Mouse (Mus musculus): ENCODE results near the gene Tet1. TPM values are rescaled to one million over a fixed set of nuclear protein-coding genes. Genes with fewer than 3 reads are reported as not detected.

Tet1 gene
- polyA plus RNA-seq, 1 experiment from 2014 or later, result 32.6 TPM

GRCm38 (mm10) chr10:62824474-62824873, 84.3 kb downstream of the Tet1 start:
- Histone ChIP-seq H3K36me3 (ENCODE audit: control insufficient read depth, insufficient read depth, low read length) (peaks cover 8% of the 10 kb centered on the region; the same call in 1 of the 2 replicates), H3K4me1 (ENCODE audit: control insufficient read depth, insufficient read depth, low read length) (no peaks in the 10 kb centered on the region), H3K27ac (ENCODE audit: low read depth, low read length) (no peak overlapping the region), H3K9ac (ENCODE audit: low read depth, low read length) (no peak overlapping the region), H3K4me2 (no peak overlapping the region), H3K4me3 (ENCODE audit: low read depth, low read length) (no peak overlapping the region), H3K9me3 (replicated peaks; ENCODE audit: control insufficient read depth, low read length) (no peaks in the 10 kb centered on the region), H3K27me3 (ENCODE audit: control insufficient read depth, insufficient read depth, low read length) (no peaks in the 10 kb centered on the region)
- no peak for ATAC-seq (replicated peaks; ENCODE audit: insufficient number of reproducible peaks, low FRiP score, low TSS enrichment)
- 80% methylated on average over 8 of the region's 8 CpGs for WGBS (ENCODE audit: insufficient replicate concordance)

GRCm38 (mm10) chr10:62823431-62823830, 85.4 kb downstream of the Tet1 start:
- whole genome bisulfite sequencing (ENCODE audit: insufficient replicate concordance), result 83% methylated on average over 4 of the region's 4 CpGs
- no peak for ATAC-seq (replicated peaks; ENCODE audit: insufficient number of reproducible peaks, low FRiP score, low TSS enrichment)
- Histone ChIP-seq H3K4me1 (ENCODE audit: control insufficient read depth, insufficient read depth, low read length) (no peaks in the 10 kb centered on the region), H3K4me2 (no peak overlapping the region), H3K27me3 (ENCODE audit: control insufficient read depth, insufficient read depth, low read length) (no peaks in the 10 kb centered on the region), H3K9me3 (replicated peaks; ENCODE audit: control insufficient read depth, low read length) (no peaks in the 10 kb centered on the region), H3K9ac (ENCODE audit: low read depth, low read length) (no peak overlapping the region), H3K4me3 (ENCODE audit: low read depth, low read length) (no peak overlapping the region), H3K27ac (ENCODE audit: low read depth, low read length) (no peak overlapping the region), H3K36me3 (ENCODE audit: control insufficient read depth, insufficient read depth, low read length) (peaks cover 12% of the 10 kb centered on the region)

GRCm38 (mm10) chr10:62810010-62810409, 98.8 kb downstream of the Tet1 start:
- no peak overlapping the region for H3K4me2 ChIP-seq
- H3K9me3 ChIP-seq (replicated peaks; ENCODE audit: control insufficient read depth, low read length), result no peaks in the 10 kb centered on the region
- 66% methylated on average over 4 of the region's 4 CpGs for WGBS (ENCODE audit: insufficient replicate concordance)
- H3K27ac ChIP-seq (ENCODE audit: low read depth, low read length), result no peak overlapping the region
- H3K27me3 ChIP-seq (ENCODE audit: control insufficient read depth, insufficient read depth, low read length), result no peaks in the 10 kb centered on the region
- H3K4me3 ChIP-seq (ENCODE audit: low read depth, low read length), result no peak overlapping the region
- ATAC-seq (replicated peaks; ENCODE audit: insufficient number of reproducible peaks, low FRiP score, low TSS enrichment), result no peak
- H3K4me1 ChIP-seq (ENCODE audit: control insufficient read depth, insufficient read depth, low read length), result no peaks in the 10 kb centered on the region
- peaks cover 10% of the 10 kb centered on the region; the same call in 1 of the 2 replicates for H3K36me3 ChIP-seq (ENCODE audit: control insufficient read depth, insufficient read depth, low read length)
- H3K9ac ChIP-seq (ENCODE audit: low read depth, low read length), result no peak overlapping the region

GRCm38 (mm10) chr10:62808766-62809165, 100.0 kb downstream of the Tet1 start:
- Histone ChIP-seq H3K36me3 (ENCODE audit: control insufficient read depth, insufficient read depth, low read length) (peaks cover 10% of the 10 kb centered on the region; the same call in 1 of the 2 replicates), H3K27ac (ENCODE audit: low read depth, low read length) (no peak overlapping the region), H3K4me1 (ENCODE audit: control insufficient read depth, insufficient read depth, low read length) (no peaks in the 10 kb centered on the region), H3K4me3 (ENCODE audit: low read depth, low read length) (no peak overlapping the region), H3K9me3 (replicated peaks; ENCODE audit: control insufficient read depth, low read length) (no peaks in the 10 kb centered on the region), H3K4me2 (no peak overlapping the region), H3K9ac (ENCODE audit: low read depth, low read length) (no peak overlapping the region), H3K27me3 (ENCODE audit: control insufficient read depth, insufficient read depth, low read length) (no peaks in the 10 kb centered on the region)
- no peak for ATAC-seq (replicated peaks; ENCODE audit: insufficient number of reproducible peaks, low FRiP score, low TSS enrichment)
- WGBS (ENCODE audit: insufficient replicate concordance), result 92% methylated on average over 2 of the region's 2 CpGs

GRCm38 (mm10) chr10:62808316-62808715, 100.5 kb downstream of the Tet1 start:
- Histone ChIP-seq H3K4me2 (no peak overlapping the region), H3K27me3 (ENCODE audit: control insufficient read depth, insufficient read depth, low read length) (no peaks in the 10 kb centered on the region), H3K9me3 (replicated peaks; ENCODE audit: control insufficient read depth, low read length) (no peaks in the 10 kb centered on the region), H3K9ac (ENCODE audit: low read depth, low read length) (no peak overlapping the region), H3K4me1 (ENCODE audit: control insufficient read depth, insufficient read depth, low read length) (no peaks in the 10 kb centered on the region), H3K27ac (ENCODE audit: low read depth, low read length) (no peak overlapping the region), H3K4me3 (ENCODE audit: low read depth, low read length) (no peak overlapping the region), H3K36me3 (ENCODE audit: control insufficient read depth, insufficient read depth, low read length) (peaks cover 8% of the 10 kb centered on the region; the same call in 1 of the 2 replicates)
- 84% methylated on average over 7 of the region's 7 CpGs for WGBS (ENCODE audit: insufficient replicate concordance)
- no peak for ATAC-seq (replicated peaks; ENCODE audit: insufficient number of reproducible peaks, low FRiP score, low TSS enrichment)

- no peak for ATAC-seq (replicated peaks; ENCODE audit: insufficient number of reproducible peaks, low FRiP score, low TSS enrichment)
- 83% methylated on average over 2 of the region's 2 CpGs for WGBS (ENCODE audit: insufficient replicate concordance)
- Histone ChIP-seq H3K4me3 (ENCODE audit: low read depth, low read length) (no peak overlapping the region), H3K27me3 (ENCODE audit: control insufficient read depth, insufficient read depth, low read length) (no peaks in the 10 kb centered on the region), H3K4me1 (ENCODE audit: control insufficient read depth, insufficient read depth, low read length) (no peaks in the 10 kb centered on the region), H3K9ac (ENCODE audit: low read depth, low read length) (no peak overlapping the region), H3K27ac (ENCODE audit: low read depth, low read length) (no peak overlapping the region), H3K9me3 (replicated peaks; ENCODE audit: control insufficient read depth, low read length) (no peaks in the 10 kb centered on the region), H3K36me3 (ENCODE audit: control insufficient read depth, insufficient read depth, low read length) (no peaks in the 10 kb centered on the region), H3K4me2 (no peak overlapping the region)
Observed at GRCm38 (mm10) chr10:62804106-62804505, 104.7 kb downstream of the Tet1 start.

GRCm38 (mm10) chr10:62803296-62803695, 105.5 kb downstream of the Tet1 start:
- no peak overlapping the region for H3K9ac ChIP-seq (ENCODE audit: low read depth, low read length)
- no peaks in the 10 kb centered on the region for H3K27me3 ChIP-seq (ENCODE audit: control insufficient read depth, insufficient read depth, low read length)
- H3K9me3 ChIP-seq (replicated peaks; ENCODE audit: control insufficient read depth, low read length), result no peaks in the 10 kb centered on the region
- no peak overlapping the region for H3K4me3 ChIP-seq (ENCODE audit: low read depth, low read length)
- no peaks in the 10 kb centered on the region for H3K4me1 ChIP-seq (ENCODE audit: control insufficient read depth, insufficient read depth, low read length)
- ATAC-seq (replicated peaks; ENCODE audit: insufficient number of reproducible peaks, low FRiP score, low TSS enrichment), result no peak
- WGBS (ENCODE audit: insufficient replicate concordance), result 87% methylated on average over 2 of the region's 2 CpGs
- H3K36me3 ChIP-seq (ENCODE audit: control insufficient read depth, insufficient read depth, low read length), result no peaks in the 10 kb centered on the region
- no peak overlapping the region for H3K4me2 ChIP-seq
- H3K27ac ChIP-seq (ENCODE audit: low read depth, low read length), result no peak overlapping the region

- no peak overlapping the region for H3K9ac ChIP-seq (ENCODE audit: low read depth, low read length)
- no peak overlapping the region for H3K4me3 ChIP-seq (ENCODE audit: low read depth, low read length)
- no peaks in the 10 kb centered on the region for H3K27me3 ChIP-seq (ENCODE audit: control insufficient read depth, insufficient read depth, low read length)
- no peak overlapping the region for H3K27ac ChIP-seq (ENCODE audit: low read depth, low read length)
- peaks cover 5% of the 10 kb centered on the region; the same call in 1 of the 2 replicates for H3K4me1 ChIP-seq (ENCODE audit: control insufficient read depth, insufficient read depth, low read length)
- no peak overlapping the region for H3K4me2 ChIP-seq
- 93% methylated on average over 4 of the region's 4 CpGs for WGBS (ENCODE audit: insufficient replicate concordance)
- H3K36me3 ChIP-seq (ENCODE audit: control insufficient read depth, insufficient read depth, low read length), result peaks cover 4% of the 10 kb centered on the region
- no peak for ATAC-seq (replicated peaks; ENCODE audit: insufficient number of reproducible peaks, low FRiP score, low TSS enrichment)
- H3K9me3 ChIP-seq (replicated peaks; ENCODE audit: control insufficient read depth, low read length), result no peaks in the 10 kb centered on the region
Observed at GRCm38 (mm10) chr10:62794221-62794620, 114.6 kb downstream of the Tet1 start.

- WGBS (ENCODE audit: insufficient replicate concordance), result 13% methylated on average over 2 of the region's 2 CpGs
- Histone ChIP-seq H3K4me1 (ENCODE audit: control insufficient read depth, insufficient read depth, low read length) (peaks cover 5% of the 10 kb centered on the region; the same call in 1 of the 2 replicates), H3K27ac (ENCODE audit: low read depth, low read length) (peak overlapping the region; percentile 98), H3K36me3 (ENCODE audit: control insufficient read depth, insufficient read depth, low read length) (peaks cover 13% of the 10 kb centered on the region), H3K9ac (ENCODE audit: low read depth, low read length) (no peak overlapping the region; the same call in 1 of the 2 replicates), H3K4me2 (peak overlapping the region; percentile 77), H3K4me3 (ENCODE audit: low read depth, low read length) (peak overlapping the region; percentile 98), H3K9me3 (replicated peaks; ENCODE audit: control insufficient read depth, low read length) (no peaks in the 10 kb centered on the region), H3K27me3 (ENCODE audit: control insufficient read depth, insufficient read depth, low read length) (no peaks in the 10 kb centered on the region)
- ATAC-seq (replicated peaks; ENCODE audit: insufficient number of reproducible peaks, low FRiP score, low TSS enrichment), result no peak
Observed at GRCm38 (mm10) chr10:62793091-62793453, 115.7 kb downstream of the Tet1 start.

All from heart, embryonic 11.5 days (tissue).